Mouse (Mus musculus) lung, adult 2 months (tissue): ENCODE data around the gene Adm2.

Experiments used
- CTCF ChIP-seq: fragments of 200-500 bp; IDR thresholded peaks from 2 replicates; pipeline ENCODE4 v1.5.1; 2011; ENCODE audit warnings: mild to moderate bottlenecking, low read length, control low read depth; ENCODE audit not compliant: insufficient read depth
- POLR2A ChIP-seq: fragments of 200-500 bp; IDR thresholded peaks from 2 replicates; pipeline ENCODE4 v1.6.1; 2011; ENCODE audit warnings: low read depth, mild to moderate bottlenecking, control low read depth, low read length, borderline replicate concordance; ENCODE audit errors: extremely low read depth

DNA sequence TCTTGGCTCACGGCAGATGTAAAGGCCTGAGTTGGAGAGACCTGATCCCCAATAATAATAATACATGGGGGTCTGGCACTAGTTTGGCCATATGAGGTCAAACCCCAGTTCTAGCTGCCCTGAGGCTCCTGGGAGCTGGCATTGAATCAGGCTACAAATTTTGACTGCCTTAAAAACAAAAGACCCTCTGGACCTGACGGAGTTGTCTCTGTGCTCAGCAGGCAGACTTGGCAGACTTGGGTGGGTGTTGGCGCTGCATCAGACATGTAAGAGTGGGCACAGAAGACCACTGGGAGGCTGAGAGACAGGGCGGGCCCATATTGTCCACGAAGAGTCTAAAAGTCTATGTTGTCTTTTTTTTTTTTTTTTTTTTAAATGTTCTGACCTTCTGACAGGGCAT, 35.9 kb upstream of the Adm2 start:
- TF ChIP-seq CTCF = no peak
- TF ChIP-seq POLR2A = no peak
